8 mouse cellular contexts compared by ENCODE assay signal in genomic region chr9:35359699-35360098, GRCm38 (mm10).
DNase-seq lines count a peak whose midpoint lies in the region; ATAC-seq and TF ChIP-seq lines count a peak whose summit lies in the region.
"Had no signal": no experiment of that assay in that cellular context is flagged by ENCODE, and none has a peak within 500 bp of the region (broad histone marks: within the 10 kb centered on the region; RNA-seq: fewer than 3 reads in every experiment).

No protein-coding gene starts in this region.

- no peak for TF ChIP-seq POLR2A in small intestine, adult 2 months (IDR thresholded peaks at IDR 0.05; ENCODE audit: low read depth, low read length)

- peaks cover 5% of the 10 kb centered on the region; the same call in 1 of the 2 replicates for H3K27me3 ChIP-seq in hindbrain, embryonic 15.5 days
- no peaks in the 10 kb centered on the region for H3K27me3 ChIP-seq in hindbrain, embryonic 11.5 days (ENCODE audit: control insufficient read depth, insufficient read depth, low read length)
- H3K27me3 ChIP-seq in embryonic facial prominence, embryonic 13.5 days = no peaks in the 10 kb centered on the region
- no peaks in the 10 kb centered on the region for H3K27me3 ChIP-seq in limb, embryonic 11.5 days (ENCODE audit: control insufficient read depth, insufficient read depth, low read length)
- no peaks in the 10 kb centered on the region for H3K27me3 ChIP-seq in small intestine, adult 2 months (ENCODE audit: control insufficient read depth, insufficient read depth, low read length)

- no peak overlapping the region for H3K4me3 ChIP-seq in hindbrain, embryonic 15.5 days
- H3K4me3 ChIP-seq in hindbrain, embryonic 11.5 days (ENCODE audit: low read depth, low read length) = no peak overlapping the region
- H3K4me3 ChIP-seq in embryonic facial prominence, embryonic 13.5 days = no peak overlapping the region
- no peak overlapping the region for H3K4me3 ChIP-seq in limb, embryonic 11.5 days (ENCODE audit: low read depth, low read length)
- H3K4me3 ChIP-seq in small intestine, adult 2 months (ENCODE audit: low read depth, low read length) = no peak overlapping the region

- ATAC-seq in hindbrain, embryonic 15.5 days (ENCODE audit: low FRiP score, low read depth) = no peak
- no peak for ATAC-seq in hindbrain, embryonic 11.5 days (ENCODE audit: low FRiP score)
- no peak for ATAC-seq in embryonic facial prominence, embryonic 13.5 days (ENCODE audit: insufficient number of reproducible peaks, insufficient read depth, low FRiP score, low TSS enrichment, low read depth)
- no peak for ATAC-seq in limb, embryonic 11.5 days (ENCODE audit: insufficient number of reproducible peaks, low FRiP score, low TSS enrichment, low read depth)

- peak overlapping the region; percentile 34; the same call in 1 of the 2 replicates for H3K27ac ChIP-seq in hindbrain, embryonic 15.5 days (replicated peaks)
- no peak overlapping the region; the same call in 1 of the 2 replicates for H3K27ac ChIP-seq in hindbrain, embryonic 11.5 days (ENCODE audit: low read depth, low read length)
- H3K27ac ChIP-seq in embryonic facial prominence, embryonic 13.5 days = peak overlapping the region; percentile 94
- 0 out of 2 replicates have a peak overlapping the region, but pooled peaks have one; percentile 74 for H3K27ac ChIP-seq in limb, embryonic 11.5 days (replicated peaks; ENCODE audit: low read depth, low read length)
- 0 out of 2 replicates have a peak overlapping the region, but pooled peaks have one; percentile 15 for H3K27ac ChIP-seq in small intestine, adult 2 months (ENCODE audit: insufficient read depth, low read depth, low read length)

- H3K9me3 ChIP-seq in hindbrain, embryonic 15.5 days = no peaks in the 10 kb centered on the region
- H3K9me3 ChIP-seq in hindbrain, embryonic 11.5 days (ENCODE audit: control insufficient read depth, low read length) = no peaks in the 10 kb centered on the region
- no peaks in the 10 kb centered on the region for H3K9me3 ChIP-seq in embryonic facial prominence, embryonic 13.5 days
- no peaks in the 10 kb centered on the region for H3K9me3 ChIP-seq in limb, embryonic 11.5 days (ENCODE audit: control insufficient read depth, low read length)

- WGBS in hindbrain, embryonic 15.5 days = 59% methylated on average over 6 of the region's 6 CpGs
- 53% methylated on average over 6 of the region's 6 CpGs for WGBS in hindbrain, embryonic 11.5 days
- WGBS in embryonic facial prominence, embryonic 13.5 days = 56% methylated on average over 6 of the region's 6 CpGs
- WGBS in limb, embryonic 11.5 days = 32% methylated on average over 6 of the region's 6 CpGs
- 33% methylated on average over 6 of the region's 6 CpGs for WGBS in small intestine, adult 2 months

- peaks cover 36% of the 10 kb centered on the region for H3K4me1 ChIP-seq in hindbrain, embryonic 15.5 days (replicated peaks)
- H3K4me1 ChIP-seq in hindbrain, embryonic 11.5 days (replicated peaks; ENCODE audit: control insufficient read depth, insufficient read depth, low read length) = peaks cover 10% of the 10 kb centered on the region
- H3K4me1 ChIP-seq in embryonic facial prominence, embryonic 13.5 days = peaks cover 68% of the 10 kb centered on the region
- H3K4me1 ChIP-seq in limb, embryonic 11.5 days (ENCODE audit: control insufficient read depth, insufficient read depth, low read length) = peaks cover 58% of the 10 kb centered on the region
- no peaks in the 10 kb centered on the region for H3K4me1 ChIP-seq in small intestine, adult 2 months (ENCODE audit: control insufficient read depth, insufficient read depth, insufficient read length, low read length)

- H3K4me2 ChIP-seq in hindbrain, embryonic 15.5 days = no peak overlapping the region
- no peak overlapping the region for H3K4me2 ChIP-seq in hindbrain, embryonic 11.5 days (replicated peaks; ENCODE audit: low read depth, low read length)
- 0 out of 2 replicates have a peak overlapping the region, but pooled peaks have one; percentile 37 for H3K4me2 ChIP-seq in embryonic facial prominence, embryonic 13.5 days
- H3K4me2 ChIP-seq in limb, embryonic 11.5 days (ENCODE audit: low read depth, severe bottlenecking) = no peak overlapping the region

- no peak overlapping the region for H3K9ac ChIP-seq in hindbrain, embryonic 15.5 days
- H3K9ac ChIP-seq in hindbrain, embryonic 11.5 days (ENCODE audit: low read depth, low read length) = no peak overlapping the region
- H3K9ac ChIP-seq in embryonic facial prominence, embryonic 13.5 days = no peak overlapping the region
- no peak overlapping the region for H3K9ac ChIP-seq in limb, embryonic 11.5 days (ENCODE audit: low read length)

- no peaks in the 10 kb centered on the region for H3K36me3 ChIP-seq in hindbrain, embryonic 15.5 days
- H3K36me3 ChIP-seq in hindbrain, embryonic 11.5 days (ENCODE audit: control insufficient read depth, insufficient read depth, low read length) = no peaks in the 10 kb centered on the region
- no peaks in the 10 kb centered on the region for H3K36me3 ChIP-seq in embryonic facial prominence, embryonic 13.5 days
- H3K36me3 ChIP-seq in limb, embryonic 11.5 days (ENCODE audit: control insufficient read depth, insufficient read depth, low read length) = no peaks in the 10 kb centered on the region
- no peaks in the 10 kb centered on the region for H3K36me3 ChIP-seq in small intestine, adult 2 months (ENCODE audit: control insufficient read depth, insufficient read depth, low read length)

- no peak for TF ChIP-seq CTCF in small intestine, adult 2 months (IDR thresholded peaks at IDR 0.05; ENCODE audit: extremely low read depth, insufficient read length, insufficient replicate concordance, low read depth, low read length)

- DNase-seq in hindbrain, embryonic 11.5 days (ENCODE audit: low spot score) = no peak
- DNase-seq in limb, embryonic 11.5 days (ENCODE audit: low spot score) = no peak
- DNase-seq in layer of hippocampus, adult 8-10 months (ENCODE audit: low spot score in 2 of 2) = no peak
- no peak for DNase-seq in right cerebral cortex, adult 2 months (ENCODE audit: low spot score in 2 of 2)
- DNase-seq: thymus, postnatal 4 days had no signal
